Mouse (Mus musculus): ENCODE data around the gene Fam208b.

The Fam208b gene

GRCm38 (mm10) chr13:3610795-3611438 is at the start of gene Fam208b:
TSS of gene Fam208b (minus strand) at chr13:3611108.
- peak; percentile 95 to 97 for DNase-seq

GRCm38 (mm10) chr13:3659163-3660160 is 48.6 kb upstream of the Fam208b start:
- DNase-seq, result no peak

GRCm38 (mm10) chr13:3654432-3654831 is 43.5 kb upstream of the Fam208b start:
- DNase-seq, result no peak

GRCm38 (mm10) chr13:3650569-3650968 is 39.7 kb upstream of the Fam208b start:
- DNase-seq, result no peak

- no peak for DNase-seq
Measured at GRCm38 (mm10) chr13:3646566-3646965, 35.7 kb upstream of the Fam208b start.

GRCm38 (mm10) chr13:3645919-3646318 is 35.0 kb upstream of the Fam208b start:
- no peak for DNase-seq

- DNase-seq, result no peak
Measured at GRCm38 (mm10) chr13:3644871-3645270, 34.0 kb upstream of the Fam208b start.

- DNase-seq, result no peak
Measured at GRCm38 (mm10) chr13:3642538-3642937, 31.6 kb upstream of the Fam208b start.

- DNase-seq, result peak; percentile 18 to 43
Measured at GRCm38 (mm10) chr13:3642049-3642448, 31.1 kb upstream of the Fam208b start.

- DNase-seq, result peak; percentile 17 to 39
Measured at GRCm38 (mm10) chr13:3636797-3637196, 25.9 kb upstream of the Fam208b start.

GRCm38 (mm10) chr13:3635076-3635475 is 24.2 kb upstream of the Fam208b start:
- DNase-seq, result no peak

- peak; percentile 80 to 85 for DNase-seq
Measured at GRCm38 (mm10) chr13:3633895-3634811, 23.2 kb upstream of the Fam208b start, which contains the start of gene Asb13. TSS of gene Asb13 (plus strand) at chr13:3634032.

GRCm38 (mm10) chr13:3633131-3633530 is 22.2 kb upstream of the Fam208b start:
- no peak for DNase-seq

- DNase-seq, result no peak
Measured at GRCm38 (mm10) chr13:3632551-3632950, 21.6 kb upstream of the Fam208b start.

- no peak for DNase-seq
Measured at GRCm38 (mm10) chr13:3628102-3628501, 17.2 kb upstream of the Fam208b start.

GRCm38 (mm10) chr13:3627139-3627538 is 16.2 kb upstream of the Fam208b start:
- no peak for DNase-seq

GRCm38 (mm10) chr13:3610118-3610794 is 652 bp downstream of the Fam208b start:
- peak; percentile 12 to 47 for DNase-seq

- DNase-seq, result no peak
Measured at GRCm38 (mm10) chr13:3609780-3610117, 1.2 kb downstream of the Fam208b start.

- DNase-seq, result no peak
Measured at GRCm38 (mm10) chr13:3596232-3596631, 14.7 kb downstream of the Fam208b start.

- DNase-seq, result no peak
Measured at GRCm38 (mm10) chr13:3594311-3594710, 16.6 kb downstream of the Fam208b start.

GRCm38 (mm10) chr13:3590789-3591188 is 20.1 kb downstream of the Fam208b start:
- no peak for DNase-seq

GRCm38 (mm10) chr13:3563953-3564352 is 47.0 kb downstream of the Fam208b start:
- DNase-seq, result no peak

All from spleen, adult 18-20 months (tissue).